Mouse (Mus musculus) spleen, adult 2 months (tissue): ENCODE measurements around the gene Pla2g1b.

Experiments
- CTCF ChIP-seq: fragments of 200-500 bp; IDR thresholded peaks from 2 replicates; pipeline ENCODE4 v1.5.1; 2011; ENCODE audit warnings: mild to moderate bottlenecking, inconsistent platforms; ENCODE audit not compliant: insufficient read depth, insufficient read length, insufficient replicate concordance; ENCODE audit errors: extremely low read depth
- POLR2A ChIP-seq: fragments of 200-500 bp; IDR thresholded peaks from 2 replicates; pipeline ENCODE4 v1.6.1; 2011; ENCODE audit warnings: low read depth, low read length, inconsistent platforms

GRCm38 (mm10) chr5:115490638-115491000, 24.6 kb downstream of the Pla2g1b start:
- no peak for TF ChIP-seq CTCF
- TF ChIP-seq POLR2A, result no peak
